Mouse (Mus musculus) fat pad, adult 2 months (tissue): ENCODE data around the gene Clspn.

Source experiments
- DNase-seq: peaks from one replicate; pipeline ENCODE4 v3.0.0-alpha.2; 2011; ENCODE audit warnings: low read depth, low spot score; ENCODE audit errors: extremely low read depth

Gene Clspn

GRCm38 (mm10) chr4:126632668-126633067 lies 75.9 kb downstream of the Clspn start:
- DNase-seq: no peak

DNA sequence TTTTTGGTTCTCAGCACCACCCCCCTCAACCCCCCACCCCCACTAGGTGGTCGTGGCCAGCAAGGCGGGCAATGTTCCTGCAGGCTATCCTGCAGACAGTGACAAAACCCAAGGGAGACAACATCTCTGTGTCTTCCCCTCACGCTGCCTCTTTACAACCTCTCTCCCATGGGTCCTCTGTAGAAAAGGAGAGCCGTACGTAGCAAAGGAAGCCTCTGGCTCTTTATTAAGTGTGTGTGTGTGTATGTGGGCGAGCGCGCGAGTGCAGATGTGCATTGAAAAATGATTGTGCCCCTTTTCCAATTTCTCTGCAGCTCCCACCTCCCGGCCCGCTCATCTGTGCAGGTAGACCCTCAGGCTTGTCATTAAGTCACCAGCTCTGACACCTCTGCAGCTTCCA lies 79.6 kb downstream of the Clspn start:
- no peak for DNase-seq

DNA sequence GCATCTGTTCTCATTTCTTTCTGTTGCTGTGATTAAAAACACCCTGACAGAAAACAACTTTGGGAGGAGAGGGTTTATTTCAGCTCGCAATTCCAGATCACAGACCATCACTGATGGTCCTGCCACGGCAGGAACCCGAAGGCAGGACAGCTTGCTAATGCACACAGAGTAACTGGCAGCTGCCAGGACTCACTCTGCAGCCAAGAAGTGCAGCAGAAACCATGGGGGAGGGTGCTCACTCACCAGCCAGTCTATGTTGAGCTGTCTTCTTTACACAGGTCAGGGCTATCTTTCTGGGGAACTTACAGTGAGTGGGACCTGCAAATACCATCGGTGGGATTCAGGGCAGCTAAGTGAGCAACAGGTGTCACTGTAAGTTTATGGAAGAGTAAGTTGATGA lies 80.7 kb downstream of the Clspn start:
- DNase-seq: no peak

DNA sequence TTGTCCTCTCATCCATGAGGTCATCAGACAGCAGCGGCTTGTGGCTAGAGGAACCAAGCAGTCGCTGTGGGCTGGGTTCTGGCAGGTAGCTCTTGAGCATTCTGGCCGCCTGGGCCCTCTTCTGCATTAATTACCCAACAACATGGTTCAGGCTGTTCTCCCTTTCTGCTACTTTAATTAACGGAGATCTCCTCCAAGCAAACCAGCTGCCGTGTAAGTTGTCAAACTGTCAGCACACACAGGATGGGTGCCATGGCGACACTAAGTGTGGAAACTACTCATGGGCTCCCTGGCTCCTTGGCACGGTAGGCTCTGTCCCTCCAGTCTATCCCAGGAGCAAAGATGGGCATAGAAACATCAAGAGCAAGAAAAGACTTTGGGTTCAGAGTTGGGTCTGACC lies 82.6 kb downstream of the Clspn start:
- DNase-seq: no peak

DNA sequence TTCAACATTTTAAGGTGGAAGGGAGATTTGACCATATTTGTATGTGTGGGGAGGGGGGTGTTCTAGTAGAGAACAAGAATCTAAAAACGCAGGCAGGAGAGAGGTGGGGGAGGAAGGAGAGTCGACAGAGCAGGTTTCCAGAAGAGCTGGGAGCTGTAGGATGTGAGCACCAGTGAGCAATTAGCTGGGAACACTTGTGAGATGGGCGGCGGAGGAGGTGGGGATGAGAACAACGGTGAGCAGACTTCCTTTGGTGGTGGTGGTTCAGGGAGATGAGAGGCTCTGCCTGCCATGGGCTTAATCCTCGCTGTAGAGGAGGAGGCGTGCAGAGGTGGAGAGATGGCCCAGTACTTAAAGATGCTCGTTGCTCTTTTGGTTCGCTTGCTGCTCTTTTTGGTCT lies 85.2 kb downstream of the Clspn start:
- no peak for DNase-seq
